Mouse (Mus musculus): ENCODE results near the gene Cldnd2. TPM values are rescaled to one million over a fixed set of nuclear protein-coding genes. Genes with fewer than 3 reads are reported as not detected.

The Cldnd2 gene
- polyA plus RNA-seq, 1 experiment from 2014 or later: not detected

- H3K9me3 ChIP-seq (replicated peaks): no peaks in the 10 kb centered on the region
- no peaks in the 10 kb centered on the region for H3K27me3 ChIP-seq
- H3K4me3 ChIP-seq (replicated peaks): no peak overlapping the region
- H3K4me1 ChIP-seq: no peaks in the 10 kb centered on the region
- WGBS: 68% methylated on average over 4 of the region's 4 CpGs
- no peak overlapping the region for H3K4me2 ChIP-seq
- H3K9ac ChIP-seq: no peak overlapping the region
- ATAC-seq (replicated peaks; ENCODE audit: low FRiP score): no peak
- H3K27ac ChIP-seq: no peak overlapping the region
- no peaks in the 10 kb centered on the region for H3K36me3 ChIP-seq
Measured at GRCm38 (mm10) chr7:43429500-43429899, 11.1 kb upstream of the Cldnd2 start.

GRCm38 (mm10) chr7:43432891-43433290, 7.7 kb upstream of the Cldnd2 start:
- Histone ChIP-seq H3K9me3 (replicated peaks) (no peaks in the 10 kb centered on the region), H3K4me1 (no peaks in the 10 kb centered on the region), H3K4me2 (no peak overlapping the region), H3K4me3 (replicated peaks) (no peak overlapping the region), H3K27ac (no peak overlapping the region), H3K27me3 (no peaks in the 10 kb centered on the region), H3K9ac (no peak overlapping the region), H3K36me3 (no peaks in the 10 kb centered on the region)
- no peak for ATAC-seq (replicated peaks; ENCODE audit: low FRiP score)
- WGBS: 74% methylated on average over 4 of the region's 4 CpGs

GRCm38 (mm10) chr7:43434676-43435075, 5.9 kb upstream of the Cldnd2 start:
- no peak for ATAC-seq (replicated peaks; ENCODE audit: low FRiP score)
- Histone ChIP-seq H3K36me3 (no peaks in the 10 kb centered on the region), H3K4me1 (no peaks in the 10 kb centered on the region), H3K9ac (no peak overlapping the region), H3K4me3 (replicated peaks) (no peak overlapping the region), H3K27me3 (no peaks in the 10 kb centered on the region), H3K4me2 (no peak overlapping the region), H3K9me3 (replicated peaks) (no peaks in the 10 kb centered on the region), H3K27ac (no peak overlapping the region)
- WGBS: 87% methylated on average over 5 of the region's 5 CpGs

- WGBS: 65% methylated on average over 10 of the region's 10 CpGs
- Histone ChIP-seq H3K4me2 (no peak within 1 kb of the TSS), H3K9ac (no peak within 1 kb of the TSS), H3K9me3 (replicated peaks) (no peaks in the 10 kb centered on the region), H3K4me3 (replicated peaks) (no peak within 1 kb of the TSS), H3K27me3 (no peaks in the 10 kb centered on the region), H3K4me1 (no peaks in the 10 kb centered on the region), H3K36me3 (no peaks in the 10 kb centered on the region), H3K27ac (no peak within 1 kb of the TSS)
- no peak for ATAC-seq (replicated peaks; ENCODE audit: low FRiP score)
Measured at GRCm38 (mm10) chr7:43436341-43437255, 4.0 kb upstream of the Cldnd2 start, which contains the start of gene Nkg7. Gene Nkg7, plus strand, starts transcription at chr7:43437073.

- Histone ChIP-seq H3K36me3 (no peaks in the 10 kb centered on the region), H3K9ac (no peak overlapping the region), H3K4me1 (peaks cover 8% of the 10 kb centered on the region), H3K4me2 (no peak overlapping the region), H3K27me3 (no peaks in the 10 kb centered on the region), H3K4me3 (replicated peaks) (no peak overlapping the region), H3K9me3 (replicated peaks) (no peaks in the 10 kb centered on the region), H3K27ac (no peak overlapping the region)
- ATAC-seq (replicated peaks; ENCODE audit: low FRiP score): no peak
- WGBS: 81% methylated on average over 4 of the region's 4 CpGs
Measured at GRCm38 (mm10) chr7:43438611-43439010, 2.0 kb upstream of the Cldnd2 start.

- Histone ChIP-seq H3K9me3 (replicated peaks) (no peaks in the 10 kb centered on the region), H3K4me2 (no peak overlapping the region), H3K4me3 (replicated peaks) (no peak overlapping the region), H3K36me3 (no peaks in the 10 kb centered on the region), H3K27me3 (no peaks in the 10 kb centered on the region), H3K4me1 (peaks cover 18% of the 10 kb centered on the region), H3K27ac (no peak overlapping the region), H3K9ac (no peak overlapping the region)
- WGBS: 79% methylated on average over 3 of the region's 3 CpGs
- ATAC-seq (replicated peaks; ENCODE audit: low FRiP score): no peak
Measured at GRCm38 (mm10) chr7:43441071-43441470, 489 bp downstream of the Cldnd2 start.

GRCm38 (mm10) chr7:43442684-43443083, 2.1 kb downstream of the Cldnd2 start:
- 10% methylated on average over 9 of the region's 9 CpGs for WGBS
- Histone ChIP-seq H3K9ac (peak overlapping the region; percentile 55), H3K27me3 (no peaks in the 10 kb centered on the region), H3K9me3 (replicated peaks) (no peaks in the 10 kb centered on the region), H3K27ac (peak overlapping the region; percentile 98), H3K36me3 (peaks cover 4% of the 10 kb centered on the region; the same call in 1 of the 2 replicates), H3K4me2 (peak overlapping the region; percentile 81), H3K4me1 (peaks cover 18% of the 10 kb centered on the region), H3K4me3 (replicated peaks) (peak overlapping the region; percentile 52)
- no peak for ATAC-seq (replicated peaks; ENCODE audit: low FRiP score)

- Histone ChIP-seq H3K4me3 (replicated peaks) (peak overlapping the region; percentile 52), H3K27me3 (no peaks in the 10 kb centered on the region), H3K9me3 (replicated peaks) (no peaks in the 10 kb centered on the region), H3K36me3 (peaks cover 4% of the 10 kb centered on the region; the same call in 1 of the 2 replicates), H3K9ac (peak overlapping the region; percentile 55), H3K4me2 (peak overlapping the region; percentile 81), H3K27ac (peak overlapping the region; percentile 98), H3K4me1 (peaks cover 18% of the 10 kb centered on the region)
- peak; percentile 92 for ATAC-seq (replicated peaks; ENCODE audit: low FRiP score)
- under 1% methylated on average over 36 of the region's 36 CpGs for WGBS
Measured at GRCm38 (mm10) chr7:43443126-43443916, 2.7 kb downstream of the Cldnd2 start.

GRCm38 (mm10) chr7:43443917-43444293, 3.3 kb downstream of the Cldnd2 start, which contains the start of the genes Etfb and Gm45233:
Gene Etfb, plus strand, starts transcription at chr7:43444083.
Gene Gm45233, plus strand, starts transcription at chr7:43444128.
- ATAC-seq (replicated peaks; ENCODE audit: low FRiP score): peak; percentile 97
- under 1% methylated on average over 27 of the region's 27 CpGs for WGBS
- H3K9ac ChIP-seq: peak within 1 kb of the TSS; percentile 55
- H3K27ac ChIP-seq: peak within 1 kb of the TSS; percentile 98
- H3K4me2 ChIP-seq: peak within 1 kb of the TSS; percentile 81
- H3K4me3 ChIP-seq (replicated peaks): peak within 1 kb of the TSS; percentile 52
- H3K36me3 ChIP-seq: peaks cover 4% of the 10 kb centered on the region; the same call in 1 of the 2 replicates
- no peaks in the 10 kb centered on the region for H3K27me3 ChIP-seq
- no peaks in the 10 kb centered on the region for H3K9me3 ChIP-seq (replicated peaks)
- H3K4me1 ChIP-seq: peaks cover 18% of the 10 kb centered on the region

GRCm38 (mm10) chr7:43447801-43448200, 7.2 kb downstream of the Cldnd2 start:
- Histone ChIP-seq H3K36me3 (peaks cover 23% of the 10 kb centered on the region), H3K9me3 (replicated peaks) (no peaks in the 10 kb centered on the region), H3K4me2 (no peak overlapping the region), H3K27ac (no peak overlapping the region), H3K4me1 (peaks cover 13% of the 10 kb centered on the region), H3K27me3 (no peaks in the 10 kb centered on the region), H3K4me3 (replicated peaks) (no peak overlapping the region), H3K9ac (no peak overlapping the region)
- 86% methylated on average over 4 of the region's 4 CpGs for WGBS
- no peak for ATAC-seq (replicated peaks; ENCODE audit: low FRiP score)

GRCm38 (mm10) chr7:43448246-43448645, 7.7 kb downstream of the Cldnd2 start:
- H3K9ac ChIP-seq: no peak overlapping the region
- H3K4me1 ChIP-seq: peaks cover 10% of the 10 kb centered on the region
- H3K4me2 ChIP-seq: no peak overlapping the region
- no peaks in the 10 kb centered on the region for H3K9me3 ChIP-seq (replicated peaks)
- no peaks in the 10 kb centered on the region for H3K27me3 ChIP-seq
- WGBS: 89% methylated on average over 3 of the region's 3 CpGs
- H3K36me3 ChIP-seq: peaks cover 27% of the 10 kb centered on the region
- ATAC-seq (replicated peaks; ENCODE audit: low FRiP score): no peak
- H3K4me3 ChIP-seq (replicated peaks): no peak overlapping the region
- no peak overlapping the region for H3K27ac ChIP-seq

GRCm38 (mm10) chr7:43449811-43450210, 9.2 kb downstream of the Cldnd2 start:
- 99% methylated on average over 2 of the region's 2 CpGs for WGBS

More at GRCm38 (mm10) chr7:43449811-43450210, 9.2 kb downstream of the Cldnd2 start:
- Histone ChIP-seq H3K27me3 (no peaks in the 10 kb centered on the region), H3K4me1 (peaks cover 4% of the 10 kb centered on the region), H3K27ac (no peak overlapping the region), H3K9me3 (replicated peaks) (no peaks in the 10 kb centered on the region), H3K9ac (no peak overlapping the region), H3K36me3 (peaks cover 43% of the 10 kb centered on the region), H3K4me2 (no peak overlapping the region), H3K4me3 (replicated peaks) (no peak overlapping the region)
- ATAC-seq (replicated peaks; ENCODE audit: low FRiP score): no peak

Measured in kidney, embryonic 15.5 days (tissue).